Comparison of ENCODE assay signal across 8 mouse cellular contexts in genomic region chr15:10890220-10890921, GRCm38 (mm10).
DNase-seq lines count a peak whose midpoint lies in the region; ATAC-seq lines count a peak whose summit lies in the region.

No protein-coding gene starts in this region.

- no peaks in the 10 kb centered on the region for H3K36me3 ChIP-seq in midbrain, embryonic 13.5 days
- H3K36me3 ChIP-seq in midbrain, embryonic 11.5 days (ENCODE audit: control insufficient read depth, insufficient read depth, low read length): no peaks in the 10 kb centered on the region
- H3K36me3 ChIP-seq in heart, embryonic 16.5 days (ENCODE audit: control insufficient read depth, insufficient read depth): no peaks in the 10 kb centered on the region

- 0 out of 2 replicates have a peak, but pooled peaks cover 2% of the 10 kb centered on the region for H3K4me1 ChIP-seq in midbrain, embryonic 13.5 days (replicated peaks)
- no peaks in the 10 kb centered on the region for H3K4me1 ChIP-seq in midbrain, embryonic 11.5 days (ENCODE audit: control insufficient read depth, insufficient read depth, low read length)
- peaks cover 7% of the 10 kb centered on the region; the same call in 1 of the 2 replicates for H3K4me1 ChIP-seq in heart, embryonic 16.5 days (ENCODE audit: control insufficient read depth, insufficient read depth, low read length)

- H3K4me2 ChIP-seq in midbrain, embryonic 13.5 days (replicated peaks): no peak overlapping the region
- H3K4me2 ChIP-seq in midbrain, embryonic 11.5 days: no peak overlapping the region
- no peak overlapping the region for H3K4me2 ChIP-seq in heart, embryonic 16.5 days (ENCODE audit: low read depth, low read length)

- H3K9me3 ChIP-seq in midbrain, embryonic 13.5 days: no peaks in the 10 kb centered on the region
- H3K9me3 ChIP-seq in midbrain, embryonic 11.5 days (ENCODE audit: control insufficient read depth, low read length): no peaks in the 10 kb centered on the region
- 0 out of 2 replicates have a peak, but pooled peaks cover 4% of the 10 kb centered on the region for H3K9me3 ChIP-seq in heart, embryonic 16.5 days (replicated peaks; ENCODE audit: control insufficient read depth, low read length)

- peak; percentile 65; the same call in 1 of the 2 replicates for ATAC-seq in midbrain, embryonic 13.5 days
- no peak for ATAC-seq in midbrain, embryonic 11.5 days (ENCODE audit: low FRiP score)
- peak; percentile 83 for ATAC-seq in common myeloid progenitor, adult 5-6 weeks (replicated peaks; ENCODE audit: low read depth, poor library complexity, severe bottlenecking)
- ATAC-seq in heart, embryonic 16.5 days (replicated peaks; ENCODE audit: extremely low read depth, insufficient read depth, low FRiP score): peak; percentile 76; the same call in 1 of the 2 replicates

- 59% methylated on average over 8 of the region's 8 CpGs for WGBS in midbrain, embryonic 13.5 days
- 73% methylated on average over 8 of the region's 8 CpGs for WGBS in midbrain, embryonic 11.5 days
- 26% methylated on average over 8 of the region's 8 CpGs for WGBS in heart, embryonic 16.5 days

- no peak overlapping the region for H3K4me3 ChIP-seq in midbrain, embryonic 13.5 days (replicated peaks)
- no peak overlapping the region for H3K4me3 ChIP-seq in midbrain, embryonic 11.5 days (ENCODE audit: low read depth, low read length)
- no peak overlapping the region for H3K4me3 ChIP-seq in heart, embryonic 16.5 days (ENCODE audit: low read length)

- no peaks in the 10 kb centered on the region for H3K27me3 ChIP-seq in midbrain, embryonic 13.5 days
- no peaks in the 10 kb centered on the region for H3K27me3 ChIP-seq in midbrain, embryonic 11.5 days (ENCODE audit: control insufficient read depth, insufficient read depth, low read length)
- no peaks in the 10 kb centered on the region for H3K27me3 ChIP-seq in heart, embryonic 16.5 days (ENCODE audit: control insufficient read depth, insufficient read depth, low read length)

- no peak overlapping the region for H3K9ac ChIP-seq in midbrain, embryonic 13.5 days (replicated peaks)
- no peak overlapping the region for H3K9ac ChIP-seq in midbrain, embryonic 11.5 days (ENCODE audit: low read length)
- H3K9ac ChIP-seq in heart, embryonic 16.5 days (ENCODE audit: low read length): no peak overlapping the region

- no peak overlapping the region for H3K27ac ChIP-seq in midbrain, embryonic 13.5 days
- no peak overlapping the region for H3K27ac ChIP-seq in midbrain, embryonic 11.5 days (ENCODE audit: low read depth, low read length)
- H3K27ac ChIP-seq in heart, embryonic 16.5 days (ENCODE audit: low read length): peak overlapping the region; percentile 56

- DNase-seq in midbrain, embryonic 11.5 days (ENCODE audit: low spot score, missing footprints): no peak
- peak; percentile 95 for DNase-seq in kidney, postnatal 25 days
- DNase-seq in lung, postnatal 4 days: peak; percentile 65 to 71
- DNase-seq in yolk sac, embryonic 10.5 days (ENCODE audit: low spot score): peak; percentile 45
- no peak for DNase-seq in layer of hippocampus, postnatal 36 days

Comparison
In these comparisons a context has a peak if more than half of its experiments do, and no peak if none do; other contexts are left out.
1. DNase-seq: peak in kidney, postnatal 25 days (2 of 2), lung, postnatal 4 days (2 of 2) and yolk sac, embryonic 10.5 days (single experiment); none in midbrain, embryonic 11.5 days (single experiment) and layer of hippocampus, postnatal 36 days (0 of 2).